Mouse (Mus musculus): ENCODE measurements around the gene Tnfrsf8.

The Tnfrsf8 gene

DNA sequence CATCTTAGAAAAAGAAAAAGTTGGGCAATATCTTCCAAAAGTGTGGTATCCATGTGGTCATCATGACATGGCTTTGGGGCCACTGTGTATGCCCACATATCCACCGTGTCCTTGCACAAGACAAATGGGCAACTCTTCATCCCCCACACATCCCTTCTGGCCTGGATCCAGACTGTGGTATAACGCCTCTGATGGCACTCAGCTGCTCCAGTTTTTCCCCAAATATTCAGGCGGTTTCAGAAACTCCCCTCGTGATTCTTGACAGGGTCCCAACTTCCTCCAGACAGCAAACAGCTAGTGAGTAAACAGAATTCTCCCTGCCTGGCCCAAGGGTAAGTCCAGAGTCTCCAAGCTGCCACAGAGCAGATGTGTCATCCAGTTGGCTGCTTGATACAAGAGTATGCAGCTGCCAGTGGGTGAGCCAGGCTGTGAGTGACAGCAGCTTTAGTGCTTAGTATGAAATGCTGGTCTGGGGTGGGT lies 47.3 kb downstream of the Tnfrsf8 start:
- DNase-seq = no peak

DNA sequence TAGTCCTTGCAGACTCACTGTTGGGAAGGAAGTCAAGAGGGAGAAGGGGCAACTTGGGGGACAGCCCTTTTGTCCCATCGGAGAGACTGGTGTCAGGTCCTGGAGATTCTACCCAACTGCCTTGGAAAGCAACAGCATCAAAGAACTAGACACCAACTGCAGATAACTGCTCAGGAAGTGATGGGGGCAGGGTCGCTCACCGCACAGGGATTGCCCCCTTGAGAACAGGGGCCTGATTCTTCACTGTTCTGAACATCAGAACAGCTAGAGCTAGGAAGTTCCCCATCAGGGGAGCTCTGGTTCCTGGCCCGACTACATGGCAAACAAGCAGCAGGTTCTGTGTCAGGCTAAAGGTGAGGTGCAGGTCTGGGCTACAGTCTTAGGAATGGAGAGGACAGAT lies 48.5 kb downstream of the Tnfrsf8 start:
- DNase-seq = no peak

DNA sequence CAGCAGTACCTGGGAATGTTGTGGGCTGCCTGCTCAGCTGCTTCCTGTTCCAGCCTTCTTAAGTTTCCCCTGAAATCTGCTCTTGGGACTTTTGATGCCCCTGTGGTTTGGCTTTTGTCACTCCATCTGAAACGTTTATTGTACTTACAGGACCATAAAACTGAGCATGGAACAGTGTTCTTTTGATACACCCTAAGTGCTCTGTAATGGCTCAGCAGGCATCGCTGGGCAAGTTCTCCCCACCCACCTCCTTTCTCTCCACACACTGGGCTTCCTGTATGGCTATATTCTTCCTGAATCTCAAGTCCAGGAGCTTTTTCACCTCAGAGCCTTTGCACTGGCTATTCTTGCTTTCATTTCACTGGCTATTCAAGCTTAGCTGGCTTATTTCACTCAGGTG lies 50.2 kb downstream of the Tnfrsf8 start:
- DNase-seq = no peak

DNA sequence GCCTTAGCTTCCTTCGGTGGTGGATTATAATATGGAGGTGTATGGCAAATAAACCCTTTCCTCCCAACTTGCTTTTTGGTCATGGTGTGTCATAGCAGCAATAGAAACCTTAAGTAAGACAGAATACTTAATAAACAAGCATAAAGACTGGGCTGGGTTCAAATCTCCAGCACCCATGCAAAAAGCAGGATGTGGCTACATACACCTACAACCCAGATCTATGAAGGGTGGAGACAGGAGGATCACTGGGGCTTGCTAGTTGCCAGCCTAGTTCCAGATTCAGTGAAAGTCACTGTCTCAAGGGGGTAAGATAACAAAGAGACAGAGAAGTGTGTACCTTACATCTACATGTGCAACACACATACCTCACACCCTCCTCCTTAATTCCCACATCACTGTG lies 51.4 kb downstream of the Tnfrsf8 start:
- DNase-seq = no peak

DNA sequence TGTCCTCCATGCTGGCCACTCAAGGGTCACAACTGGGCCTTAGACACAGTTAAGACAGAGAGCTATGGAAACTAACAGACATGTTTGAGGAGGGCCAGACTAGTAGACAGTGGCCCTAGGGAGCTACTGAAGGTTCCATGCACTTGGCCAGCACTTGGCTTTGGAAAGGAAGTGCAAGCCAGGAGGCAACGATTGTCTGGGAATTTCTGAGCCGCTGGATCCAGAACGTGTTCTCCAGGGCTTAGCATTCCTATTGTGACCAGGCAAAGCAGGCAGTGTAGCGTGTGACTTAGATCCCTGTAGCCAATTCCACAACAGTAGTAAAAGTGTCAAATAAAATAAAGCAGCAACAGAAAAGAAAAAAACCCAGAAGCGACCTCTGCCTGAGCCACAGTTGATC lies 54.2 kb downstream of the Tnfrsf8 start:
- no peak for DNase-seq

DNA sequence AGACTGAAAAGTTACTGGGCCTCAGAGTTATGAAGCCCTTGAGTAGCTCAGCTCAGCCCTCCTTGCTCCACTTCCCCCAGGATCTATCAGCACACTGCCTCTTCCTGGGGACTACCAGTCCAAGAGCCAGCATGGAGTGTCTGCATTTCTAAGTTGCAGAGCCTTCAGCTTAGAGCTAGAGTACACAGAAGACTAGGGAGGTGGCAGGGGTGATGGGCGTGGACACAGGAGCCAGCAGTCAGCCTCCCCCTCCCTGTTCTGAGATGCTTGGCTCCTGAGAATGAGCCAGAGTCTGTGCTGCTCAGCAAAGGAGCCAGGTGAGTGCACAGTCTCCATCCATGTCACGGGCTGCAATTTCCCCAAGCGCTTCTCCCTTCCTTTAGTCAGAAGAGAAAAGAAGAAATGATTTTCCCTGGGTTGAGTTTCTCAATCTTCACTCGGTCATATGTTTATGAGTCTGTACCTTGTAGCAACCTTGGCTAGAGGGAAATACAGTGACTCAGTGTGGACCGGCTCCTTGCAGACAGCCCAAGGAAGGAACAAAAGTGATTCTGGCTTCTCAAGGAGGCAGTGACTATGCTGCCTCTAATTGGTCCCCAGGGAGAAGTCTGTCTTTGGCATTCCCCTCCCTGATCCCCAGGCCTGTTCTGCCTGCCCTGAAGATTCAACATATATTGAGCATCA lies 57.1 kb downstream of the Tnfrsf8 start:
- no peak for DNase-seq

DNA sequence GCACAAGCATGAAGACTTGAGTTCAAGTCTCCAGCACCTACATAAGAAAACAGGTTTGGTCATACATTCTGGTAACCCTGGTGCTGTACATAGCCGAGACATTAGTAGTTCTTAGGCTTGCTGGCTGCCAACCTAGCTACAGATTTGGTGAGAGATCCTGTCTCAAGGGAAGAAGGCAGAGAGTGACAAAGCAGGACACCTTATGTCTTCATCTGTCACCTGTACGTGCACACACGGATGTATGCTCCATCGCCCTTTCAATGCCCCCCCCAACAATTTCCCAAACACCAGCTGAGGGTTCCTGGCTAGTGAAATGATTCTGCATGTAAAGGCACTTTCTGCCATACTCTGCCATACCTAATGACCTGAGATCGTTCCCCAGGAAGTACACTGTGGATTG lies 58.8 kb downstream of the Tnfrsf8 start:
- no peak for DNase-seq

DNA sequence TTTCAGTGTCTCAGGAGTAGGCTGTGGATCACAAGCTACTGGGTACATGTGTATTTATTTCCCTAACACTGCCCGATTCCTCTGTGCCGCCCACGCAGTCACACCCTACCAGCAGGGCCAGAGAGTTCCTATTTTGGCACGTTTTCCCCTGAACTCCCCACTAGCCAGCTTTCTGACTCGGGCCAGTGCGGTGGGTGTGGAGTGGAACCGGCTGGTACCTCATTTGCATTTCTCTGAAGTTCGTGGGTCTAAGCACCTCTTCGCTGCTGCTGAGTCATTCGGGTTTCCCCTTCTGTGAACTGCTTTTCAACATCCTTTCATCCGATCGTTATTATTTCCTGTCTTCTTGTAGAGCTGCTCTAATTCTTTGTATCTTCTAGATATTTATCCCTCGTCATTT lies 60.5 kb downstream of the Tnfrsf8 start:
- DNase-seq = no peak

DNA sequence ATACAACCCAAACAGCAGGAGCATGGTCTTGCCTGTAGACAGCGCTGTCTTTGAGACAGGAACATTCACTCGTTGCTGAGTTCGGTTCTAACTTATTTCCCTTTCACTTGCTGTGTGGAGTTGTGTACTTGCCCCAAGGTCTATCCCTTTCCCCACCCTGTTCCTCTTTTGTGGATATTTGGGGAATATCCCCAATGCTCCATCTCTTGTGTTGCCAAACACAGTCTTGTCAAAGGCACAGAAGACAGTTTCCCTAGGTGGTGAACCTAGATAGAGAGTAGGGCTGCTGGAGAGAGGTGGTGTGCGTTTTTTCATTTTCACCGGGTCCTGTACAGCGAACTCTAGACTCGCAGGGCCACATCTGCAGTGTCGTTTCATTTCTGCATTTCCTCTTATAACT lies 62.4 kb downstream of the Tnfrsf8 start:
- no peak for DNase-seq

DNA sequence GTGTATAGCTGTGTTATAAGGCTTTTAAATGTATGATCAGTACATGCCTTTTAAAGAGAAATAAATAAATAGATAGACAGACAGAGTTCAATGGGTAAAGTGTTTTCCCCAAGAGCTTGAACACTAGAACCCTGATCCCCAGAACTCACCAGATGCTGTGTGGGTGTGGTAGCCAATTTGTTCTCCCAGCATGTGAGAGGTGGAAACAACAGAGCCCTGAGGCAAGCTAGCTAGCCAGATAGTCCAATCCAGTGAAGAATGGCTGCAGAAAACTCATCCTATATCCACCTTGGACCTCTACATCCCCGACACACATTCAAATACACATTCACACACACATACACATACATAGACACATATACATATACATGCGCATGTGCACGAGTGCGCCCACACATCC lies 63.4 kb downstream of the Tnfrsf8 start:
- DNase-seq = no peak

DNA sequence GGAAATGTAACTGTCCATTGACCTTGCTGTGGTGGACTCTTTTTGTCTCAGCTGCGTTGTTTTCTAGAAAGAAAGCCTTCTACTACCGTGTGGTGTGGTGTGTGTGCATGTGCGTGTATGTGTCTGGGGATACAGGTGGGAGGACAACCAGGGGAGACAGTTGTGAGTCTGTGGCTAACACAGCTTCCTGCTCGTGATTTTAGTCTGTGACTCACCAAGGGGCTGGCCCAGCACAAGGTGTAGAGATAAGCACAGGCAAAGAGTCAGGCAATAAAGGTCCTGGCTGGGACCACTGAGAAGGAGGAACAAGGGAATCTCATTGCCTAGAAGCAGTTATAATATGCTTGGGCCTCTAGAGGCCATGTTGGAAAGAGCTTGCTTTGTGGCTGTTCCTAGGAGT lies 65.0 kb downstream of the Tnfrsf8 start:
- DNase-seq = no peak

DNA sequence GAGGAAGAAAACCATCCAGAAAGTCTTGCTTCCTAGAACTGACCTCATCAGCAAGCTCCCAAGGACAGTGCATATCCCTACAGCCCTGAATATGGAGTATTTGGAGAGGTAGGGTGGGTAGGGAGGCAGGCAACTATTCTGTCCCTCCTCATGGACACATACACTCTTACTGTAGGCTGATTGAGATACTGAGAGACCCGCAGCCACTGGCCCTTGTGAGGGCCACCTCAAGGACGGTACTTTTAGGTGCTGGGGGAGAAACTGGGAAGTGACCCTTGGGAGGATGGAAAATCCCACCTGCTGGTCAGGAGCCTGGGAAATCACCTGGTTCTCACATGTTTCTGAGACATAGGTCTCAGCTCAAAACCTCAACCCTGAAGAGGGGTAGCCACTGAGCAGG lies 67.4 kb downstream of the Tnfrsf8 start:
- no peak for DNase-seq

DNA sequence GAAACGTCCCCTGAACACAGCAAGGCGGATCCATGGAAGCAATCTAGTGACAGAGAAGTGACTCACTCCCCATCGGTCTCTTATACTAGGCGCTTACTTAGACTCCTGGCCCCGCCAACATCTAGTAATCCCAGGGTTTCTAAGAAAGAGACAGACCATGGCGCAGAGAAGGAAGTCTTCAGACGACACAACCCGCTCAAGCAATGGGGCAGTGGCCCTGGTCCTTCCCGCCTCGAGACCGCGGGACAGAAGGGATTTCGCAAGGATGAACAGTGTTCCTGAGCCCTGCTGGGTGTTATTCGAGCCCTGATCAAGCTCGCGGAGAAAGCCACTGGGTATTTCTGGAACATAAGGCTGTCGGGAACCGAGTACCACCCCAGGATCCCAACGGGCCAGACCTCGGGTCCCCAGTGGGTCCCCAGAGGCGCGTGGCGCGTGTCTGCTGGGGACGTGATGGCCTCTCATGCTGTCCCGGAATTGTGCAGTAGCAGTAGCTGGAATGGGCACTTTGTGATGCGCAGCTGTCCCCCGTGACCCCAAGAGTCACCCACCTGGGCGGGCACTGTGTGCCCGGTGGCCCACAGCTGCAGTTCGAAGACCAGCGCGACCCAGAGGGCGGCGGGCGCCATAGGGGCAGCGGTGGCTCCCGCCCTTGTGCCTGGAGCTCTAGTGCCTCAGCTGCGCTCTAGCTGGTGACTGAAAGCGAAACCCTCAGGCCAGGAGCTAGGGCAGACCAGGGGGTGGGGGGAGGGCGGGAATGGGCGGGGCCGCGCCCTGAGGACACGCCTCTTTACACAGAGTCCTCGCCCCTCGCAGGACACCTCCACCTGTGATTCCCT lies 68.6 kb downstream of the Tnfrsf8 start, which contains the start of gene Tnfrsf1b:
Tnfrsf1b (minus strand) TSS at position 698 of the 839 bp plus-strand sequence.
- DNase-seq = no peak

DNA sequence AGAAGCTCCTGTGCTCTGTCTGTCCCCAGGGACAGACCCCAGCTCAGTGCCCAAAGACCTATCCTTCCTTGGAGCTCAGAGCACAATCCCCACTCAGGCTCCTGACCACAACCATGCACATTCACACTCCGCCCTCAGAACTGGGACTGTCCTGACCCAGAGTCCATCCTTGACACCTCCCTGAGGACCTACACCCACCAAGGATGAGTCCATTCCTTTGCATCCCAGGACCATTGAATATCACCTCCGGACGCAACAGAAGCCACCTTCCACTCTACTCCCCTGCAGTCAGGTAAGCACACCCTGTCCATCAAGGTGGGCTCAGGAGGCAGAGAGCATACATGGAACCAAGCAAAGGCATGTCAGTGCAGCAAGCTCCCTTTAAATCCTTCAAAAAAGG lies 69.4 kb downstream of the Tnfrsf8 start:
- no peak for DNase-seq

DNA sequence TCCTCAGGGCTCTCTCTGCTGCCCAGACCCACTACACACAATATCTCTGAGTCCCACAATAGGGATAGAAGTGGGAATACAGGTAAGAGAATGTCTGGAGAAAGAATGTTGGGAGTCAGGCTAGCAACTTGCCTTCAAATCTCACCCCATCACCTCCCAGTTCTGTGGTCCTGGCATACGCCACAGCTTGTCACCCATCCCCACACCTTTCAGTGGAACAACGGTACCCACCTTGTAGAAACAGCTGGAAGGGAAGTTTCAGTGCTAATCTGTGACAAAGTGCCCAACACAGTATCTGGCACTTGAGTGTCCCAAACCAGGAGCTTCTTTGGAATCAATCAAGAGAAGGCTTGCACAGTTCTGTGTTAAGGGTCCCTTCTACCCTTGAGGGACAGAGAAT lies 70.3 kb downstream of the Tnfrsf8 start:
- no peak for DNase-seq

DNA sequence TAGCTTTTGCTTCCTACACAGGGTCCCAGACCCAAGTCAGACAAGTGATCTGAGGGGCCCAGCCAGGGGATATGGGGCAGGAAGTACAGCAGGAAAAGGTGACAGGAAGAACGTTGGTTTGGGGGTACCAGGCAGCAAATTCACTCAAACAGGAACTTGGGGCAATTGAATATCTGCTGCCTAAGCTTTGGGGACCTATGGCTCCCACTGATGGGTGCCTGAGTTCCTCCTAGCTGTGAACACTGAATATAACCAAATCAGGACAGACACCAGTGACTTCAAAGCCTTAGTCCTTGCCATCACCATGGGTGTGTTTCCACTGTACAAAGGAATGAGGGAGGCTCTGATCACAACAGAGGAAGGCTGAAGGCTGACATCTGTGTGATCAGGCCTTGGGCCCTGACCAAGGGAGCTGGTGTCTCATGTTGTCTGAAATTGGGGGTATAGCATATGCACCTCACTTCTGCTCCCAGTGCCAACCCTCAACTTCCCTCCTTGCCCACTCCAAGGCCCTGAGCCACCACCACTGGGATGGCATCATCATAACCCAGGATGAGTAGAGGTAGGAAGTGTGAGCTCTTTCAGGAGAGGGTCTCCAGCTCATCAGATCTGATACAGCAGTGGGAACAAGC lies 72.1 kb downstream of the Tnfrsf8 start:
- no peak for DNase-seq

DNA sequence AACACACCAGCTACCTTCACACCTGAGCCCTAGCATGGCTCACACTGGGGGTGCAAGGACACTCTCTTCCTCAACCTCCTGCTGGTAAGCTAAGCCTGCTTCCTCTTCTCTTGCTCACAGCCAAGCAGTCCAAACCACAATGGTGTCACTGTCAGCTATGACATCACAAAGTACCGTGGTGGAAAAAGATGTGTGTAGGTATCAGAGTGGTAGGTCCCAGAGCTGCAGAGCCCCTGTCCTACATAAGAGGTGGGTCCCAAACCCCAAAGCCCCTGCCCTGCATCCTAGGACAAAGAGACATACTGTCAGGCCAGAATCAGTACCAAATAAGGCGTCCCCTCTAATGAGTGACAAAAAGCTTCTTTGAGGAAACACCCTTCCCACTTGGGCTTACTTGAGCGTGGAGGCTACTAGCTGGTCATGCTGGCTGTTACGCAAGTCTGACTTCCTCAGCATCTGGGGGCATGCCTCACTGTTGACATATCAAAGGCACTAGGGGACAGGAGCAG lies 74.2 kb downstream of the Tnfrsf8 start:
- DNase-seq = no peak

DNA sequence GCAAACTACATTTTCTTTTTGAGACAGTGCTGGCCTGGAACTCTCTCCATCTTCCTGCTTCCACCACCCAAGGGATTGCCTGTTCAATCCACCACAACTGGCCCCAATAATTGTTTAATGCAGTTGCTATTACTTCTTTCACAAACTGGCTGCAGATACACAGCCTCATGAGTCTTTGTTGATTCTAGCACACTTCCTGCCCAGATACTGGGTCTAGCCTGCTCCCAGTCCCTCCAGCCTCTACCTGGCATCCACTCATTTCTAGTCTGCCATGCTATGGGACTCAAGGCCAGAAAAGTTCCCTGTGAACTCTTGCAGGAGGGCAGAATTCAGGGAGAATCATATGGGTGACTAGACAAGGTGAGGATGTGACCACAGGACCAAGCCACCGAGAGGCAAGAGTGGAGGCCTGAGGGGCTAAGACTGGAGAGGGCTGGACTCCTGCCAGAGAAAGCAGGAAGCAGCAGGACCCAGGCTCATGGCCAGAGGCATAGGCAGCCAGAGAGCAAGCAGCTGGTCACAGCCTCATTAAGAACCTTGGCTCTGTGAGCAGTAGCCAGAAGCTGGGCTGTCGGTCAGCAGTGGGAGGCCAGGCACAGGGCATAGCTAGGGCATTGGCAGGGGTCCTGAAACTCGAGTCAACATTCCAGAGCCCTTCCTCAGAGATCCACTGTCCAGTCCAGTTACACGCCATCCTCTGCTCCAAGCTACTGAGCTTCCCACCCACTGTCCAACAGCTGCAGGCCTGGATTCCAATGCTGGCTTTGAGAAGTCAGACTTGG lies 75.7 kb downstream of the Tnfrsf8 start:
- peak; percentile 4 to 5 for DNase-seq

DNA sequence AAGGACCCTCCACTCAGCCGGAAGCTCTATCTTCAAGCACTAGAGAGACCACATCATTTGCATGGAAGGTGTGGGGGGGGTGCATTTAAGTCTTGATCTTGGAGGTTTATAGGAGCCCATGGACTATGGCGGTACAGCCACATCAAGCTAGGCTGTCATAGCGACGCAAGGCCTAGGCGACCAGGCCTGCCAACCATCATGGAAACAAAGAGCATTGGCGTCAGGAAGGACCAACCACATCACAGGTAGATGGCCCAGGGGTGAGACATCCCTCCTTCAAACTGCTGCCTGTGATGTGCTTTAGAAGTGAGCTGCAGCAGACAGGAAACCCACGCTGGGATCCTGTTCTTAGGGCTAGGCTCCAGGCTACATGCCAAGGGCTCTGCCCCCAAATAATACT lies 78.9 kb downstream of the Tnfrsf8 start:
- DNase-seq = no peak

DNA sequence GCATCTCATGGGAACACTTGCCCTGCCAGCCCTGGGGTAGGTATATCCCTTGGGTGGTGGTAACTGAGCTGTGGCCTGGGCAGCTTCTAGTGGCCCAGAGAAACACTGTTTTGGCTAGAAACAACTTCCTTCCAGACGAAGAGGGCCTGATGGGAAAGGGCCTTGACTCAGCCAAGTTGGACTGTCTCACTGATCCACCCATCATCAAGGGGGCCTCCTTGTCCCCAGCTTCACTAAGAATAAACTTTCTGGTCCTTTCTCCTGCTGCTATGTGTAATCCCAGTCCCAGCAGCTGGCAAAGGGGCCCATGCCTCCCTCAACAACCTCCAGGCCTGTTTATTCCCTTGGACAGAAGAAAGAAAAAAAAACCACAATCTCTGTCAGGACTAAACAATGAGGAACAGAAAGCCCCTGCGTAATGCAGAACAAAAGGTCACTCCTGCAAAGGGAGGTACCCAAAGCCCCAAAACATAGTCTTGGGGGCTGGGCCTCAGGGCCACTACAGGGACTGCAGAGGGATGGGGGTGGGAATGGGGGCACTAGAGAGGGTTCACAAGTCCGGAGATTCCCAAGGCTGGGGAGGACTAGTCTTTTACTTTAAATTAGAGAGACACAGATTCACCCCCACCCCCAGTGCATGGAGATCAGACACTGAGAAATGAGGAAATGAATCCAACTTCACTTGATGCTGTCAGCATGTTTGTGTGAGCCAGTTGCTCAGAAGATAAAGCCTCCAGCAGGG lies 81.3 kb downstream of the Tnfrsf8 start:
- no peak for DNase-seq

DNA sequence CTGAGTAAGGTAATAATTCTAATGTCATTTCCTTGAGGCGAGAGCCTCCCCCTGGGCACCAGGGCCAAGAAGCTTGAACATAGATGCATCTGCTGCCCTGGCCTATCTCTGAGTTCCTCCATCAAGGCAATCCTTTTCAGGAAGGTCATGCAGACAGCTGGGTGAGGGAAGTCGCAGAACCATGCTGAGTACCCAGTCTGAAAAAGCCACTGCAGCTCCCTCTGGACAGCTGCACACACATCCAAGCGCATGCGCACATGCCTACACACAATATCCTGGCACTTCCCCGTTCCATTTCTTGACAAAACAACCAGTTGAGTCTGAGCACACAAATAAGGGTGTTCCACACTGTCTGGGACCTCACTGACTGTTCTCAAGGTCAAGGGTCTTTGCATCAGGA lies 83.2 kb downstream of the Tnfrsf8 start:
- no peak for DNase-seq

DNA sequence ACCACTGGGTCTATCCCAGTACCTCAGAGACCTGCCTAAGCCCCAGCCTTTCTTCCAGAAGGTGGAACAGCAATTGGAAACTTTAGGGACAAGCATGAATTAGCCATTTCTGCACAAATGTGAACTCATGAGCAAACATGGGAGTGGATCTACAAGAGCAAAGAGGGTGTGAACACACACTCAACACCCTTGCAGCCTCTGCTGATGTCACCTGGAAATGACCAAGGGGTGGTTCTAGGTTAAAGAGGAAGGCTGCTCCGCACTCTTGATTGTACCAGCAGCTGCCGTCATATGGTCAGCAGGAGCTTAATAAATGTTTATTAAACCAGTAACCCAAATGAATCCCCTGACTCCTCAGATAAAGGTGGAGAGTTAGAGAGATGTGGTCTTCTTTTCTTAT lies 84.3 kb downstream of the Tnfrsf8 start:
- DNase-seq = no peak

All from cerebellum, adult 18-20 months (tissue).